Mouse (Mus musculus) bone marrow, adult 2 months (tissue): ENCODE results near the gene Nhsl1. TPM values are rescaled to one million over a fixed set of nuclear protein-coding genes. Genes with fewer than 3 reads are reported as not detected.

ENCODE experiments used
- H3K27ac ChIP-seq: fragments of 200-500 bp; 2 replicates; pipeline ENCODE4 v1.5.1; 2012; ENCODE audit warnings: low read depth, mild to moderate bottlenecking, control low read depth, inconsistent platforms, low read length; ENCODE audit not compliant: control insufficient read depth, poor library complexity, insufficient read depth
- H3K4me1 ChIP-seq: fragments of 200-500 bp; 2 replicates; pipeline ENCODE4 v1.6.1; 2011; ENCODE audit warnings: low read length; ENCODE audit not compliant: control insufficient read depth, insufficient read depth
- H3K4me3 ChIP-seq: fragments of 200-500 bp; replicated peaks from 2 replicates; pipeline ENCODE3; 2011; ENCODE audit warnings: mild to moderate bottlenecking, low read depth, low read length, control low read depth; ENCODE audit not compliant: control insufficient read depth
- CTCF ChIP-seq: fragments of 200-500 bp; IDR thresholded peaks from 2 replicates; pipeline ENCODE4 v1.5.1; 2011; ENCODE audit warnings: low read length, control low read depth; ENCODE audit not compliant: control insufficient read depth, insufficient read depth
- POLR2A ChIP-seq: fragments of 200-500 bp; IDR thresholded peaks from 2 replicates; pipeline ENCODE4 v1.6.1; 2011; ENCODE audit warnings: low read depth, mild to moderate bottlenecking, control low read depth, low read length, borderline replicate concordance; ENCODE audit not compliant: control insufficient read depth
- WGBS: fragments of 180-500 bp; shearing (Covaris S2); methylation state at CpG from one replicate; pipeline ENCODE4 v1.1.7; 2018; 5-methylcytosine and 5-hydroxymethylcytosine counted together
- polyA plus RNA-seq: library from polyadenylated mRNA; stranded (reverse); fragments of >200 nt; gene quantifications from 2 replicates; pipeline ENCODE4 v1.2.4, GENCODE M21; 2011; ENCODE audit warnings: low replicate concordance; ENCODE audit not compliant: missing spikeins, insufficient read depth, insufficient read length

Gene Nhsl1
- 1.3 and 1.6 TPM in 2 replicates for polyA plus RNA-seq

DNA sequence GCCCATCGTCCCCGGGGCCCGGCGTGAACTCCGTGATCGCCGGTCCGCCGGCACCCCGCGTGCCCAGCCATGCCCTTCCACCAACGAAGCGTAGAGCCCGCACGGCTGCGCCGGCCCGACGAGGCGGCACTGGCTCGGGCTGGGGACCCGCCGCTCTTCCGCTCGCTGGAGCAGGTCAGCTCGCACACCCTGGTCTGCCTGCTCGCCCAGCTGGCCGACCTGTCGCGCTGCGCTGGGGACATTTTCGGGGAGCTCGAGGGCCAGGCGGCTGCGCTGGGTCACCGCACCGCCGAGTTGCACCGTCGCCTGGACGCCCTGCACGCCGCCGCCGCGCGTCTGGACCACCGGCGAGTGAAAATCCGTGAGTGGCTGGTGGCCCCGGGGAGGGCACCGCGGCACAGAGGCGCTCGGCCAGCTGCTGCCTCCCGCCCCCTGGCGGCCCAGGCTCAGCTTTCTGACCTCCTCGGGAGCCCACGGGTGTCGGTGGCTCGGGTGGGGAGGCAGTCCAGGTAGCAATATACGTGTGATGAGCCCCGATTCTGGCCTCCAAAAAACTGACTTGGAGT is at the start of gene Nhsl1:
Nhsl1 (plus strand) TSS at position 70 of the 566 bp plus-strand sequence.
- 1% methylated on average over 63 of the region's 63 CpGs for WGBS
- no peaks in the 10 kb centered on the region for H3K4me1 ChIP-seq
- TF ChIP-seq CTCF: peak; percentile 34; the same call in 1 of the 2 replicates
- TF ChIP-seq POLR2A: no peak
- no peak within 1 kb of the TSS for H3K27ac ChIP-seq
- H3K4me3 ChIP-seq: peak within 1 kb of the TSS; percentile 23

DNA sequence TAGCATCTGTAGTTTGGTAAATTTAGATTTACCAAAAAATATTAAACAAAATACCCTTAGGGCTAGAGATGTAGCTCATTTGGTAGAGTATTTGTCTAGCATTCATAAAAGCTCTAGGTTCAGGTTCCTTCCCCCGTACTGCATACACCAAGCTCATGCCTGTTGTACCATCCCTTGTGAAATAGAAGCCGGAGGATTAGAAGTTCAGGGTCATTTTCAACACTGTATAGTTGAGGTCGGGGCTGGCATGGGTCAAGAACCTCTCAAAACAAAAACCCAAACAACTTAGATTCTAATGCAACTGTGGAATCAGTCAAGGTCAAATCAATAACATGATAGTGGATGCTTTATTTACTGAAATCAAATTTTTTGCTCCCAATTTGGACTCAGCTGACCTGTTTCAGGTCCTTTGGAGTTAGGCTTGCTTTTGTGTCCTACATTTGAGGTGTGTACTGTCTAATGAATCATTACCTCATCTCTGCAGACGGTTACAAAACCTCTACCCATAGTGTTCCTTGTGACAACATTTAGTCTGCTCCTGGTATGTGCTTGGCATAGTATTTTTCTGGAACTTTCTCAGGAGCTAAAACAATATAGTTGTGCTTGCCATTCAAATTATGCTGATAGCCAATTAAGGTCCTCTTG is 42.6 kb upstream of the Nhsl1 start:
- no peak overlapping the region for H3K4me3 ChIP-seq
- no peaks in the 10 kb centered on the region for H3K4me1 ChIP-seq
- TF ChIP-seq CTCF: no peak
- TF ChIP-seq POLR2A: no peak
- H3K27ac ChIP-seq: no peak overlapping the region
- WGBS: 66% methylated on average over 4 of the region's 4 CpGs

- WGBS: 91% methylated on average over 5 of the region's 5 CpGs
- TF ChIP-seq POLR2A: no peak
- TF ChIP-seq CTCF: no peak
- no peak overlapping the region for H3K4me3 ChIP-seq
- no peaks in the 10 kb centered on the region for H3K4me1 ChIP-seq
- no peak overlapping the region for H3K27ac ChIP-seq
Measured at GRCm38 (mm10) chr10:18283991-18284390, 34.8 kb upstream of the Nhsl1 start.

DNA sequence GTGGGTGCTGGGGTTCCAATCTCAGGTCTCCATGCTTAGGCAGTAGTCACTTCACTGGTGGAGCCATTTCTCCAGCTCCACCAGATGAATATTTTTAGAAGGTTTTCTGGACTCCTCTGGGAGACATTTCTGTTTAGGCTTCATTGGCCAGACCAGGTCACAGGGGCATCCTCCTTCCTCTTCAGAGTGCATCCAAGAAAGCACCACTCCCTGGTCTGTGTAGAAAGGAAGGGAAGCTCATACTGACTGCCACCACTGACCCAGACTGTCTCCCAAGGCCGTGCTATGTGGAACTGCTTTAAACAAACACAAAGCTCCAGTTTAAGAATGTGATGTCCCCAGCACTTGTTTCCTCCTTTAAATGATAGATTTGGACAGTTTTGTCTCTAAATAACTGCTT is 29.3 kb upstream of the Nhsl1 start:
- 53% methylated on average over 1 of the region's 1 CpGs for WGBS
- H3K4me1 ChIP-seq: no peaks in the 10 kb centered on the region
- H3K27ac ChIP-seq: no peak overlapping the region
- TF ChIP-seq POLR2A: no peak
- no peak for TF ChIP-seq CTCF
- no peak overlapping the region for H3K4me3 ChIP-seq

- TF ChIP-seq POLR2A: no peak
- TF ChIP-seq CTCF: no peak
- Histone ChIP-seq H3K4me3 (no peak overlapping the region), H3K27ac (no peak overlapping the region), H3K4me1 (no peaks in the 10 kb centered on the region; the same call in 1 of the 2 replicates)
- 71% methylated on average over 5 of the region's 5 CpGs for WGBS
Measured at GRCm38 (mm10) chr10:18305106-18305505, 13.7 kb upstream of the Nhsl1 start.

DNA sequence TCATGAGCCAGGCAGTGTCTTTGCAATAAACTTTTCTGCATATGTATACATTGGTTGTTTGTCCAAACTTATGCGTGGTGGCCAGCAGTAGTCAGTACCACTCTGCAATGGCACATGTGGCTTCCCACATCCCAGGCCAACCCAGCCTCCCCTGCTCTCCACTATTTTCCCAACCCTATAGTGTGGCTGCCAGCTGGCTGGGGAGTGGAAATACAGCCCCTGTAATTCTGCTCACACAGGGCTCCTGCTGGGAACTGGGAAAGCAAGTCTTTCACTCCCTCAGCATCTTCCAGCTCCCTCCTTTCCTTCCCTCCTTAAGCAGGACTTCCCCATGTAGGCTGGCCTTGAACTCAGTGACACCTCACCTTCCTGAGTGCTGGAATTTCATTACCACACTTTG is 3.7 kb upstream of the Nhsl1 start:
- no peaks in the 10 kb centered on the region for H3K4me1 ChIP-seq
- TF ChIP-seq POLR2A: no peak
- TF ChIP-seq CTCF: no peak
- 88% methylated on average over 1 of the region's 1 CpGs for WGBS

DNA sequence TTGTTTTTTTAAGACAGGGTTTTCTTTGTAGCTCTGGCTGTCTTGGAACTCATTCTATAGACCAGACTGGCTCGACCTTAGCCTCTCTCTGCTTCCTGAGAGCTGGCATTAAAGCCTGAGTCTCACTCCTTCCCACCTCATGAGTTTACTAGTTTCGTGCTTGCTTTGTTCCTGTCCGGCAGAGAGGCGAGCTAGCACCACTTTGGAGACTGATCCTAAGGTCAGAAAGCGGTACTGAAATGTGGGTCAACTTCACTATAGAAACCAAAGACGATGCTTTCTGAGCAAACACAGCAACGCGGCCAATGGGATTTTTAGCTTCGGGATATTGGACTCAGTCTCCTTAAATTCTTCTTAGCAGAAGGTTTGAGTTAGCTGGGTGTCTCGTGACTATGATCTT is 1.3 kb upstream of the Nhsl1 start:
- no peak overlapping the region for H3K27ac ChIP-seq
- TF ChIP-seq CTCF (no peak), POLR2A (no peak)
- 57% methylated on average over 10 of the region's 10 CpGs for WGBS
- H3K4me3 ChIP-seq: no peak overlapping the region
- no peaks in the 10 kb centered on the region for H3K4me1 ChIP-seq

More for the DNA sequence above, 3.7 kb upstream of the Nhsl1 start:
- Histone ChIP-seq H3K4me3 (no peak overlapping the region), H3K27ac (no peak overlapping the region)

DNA sequence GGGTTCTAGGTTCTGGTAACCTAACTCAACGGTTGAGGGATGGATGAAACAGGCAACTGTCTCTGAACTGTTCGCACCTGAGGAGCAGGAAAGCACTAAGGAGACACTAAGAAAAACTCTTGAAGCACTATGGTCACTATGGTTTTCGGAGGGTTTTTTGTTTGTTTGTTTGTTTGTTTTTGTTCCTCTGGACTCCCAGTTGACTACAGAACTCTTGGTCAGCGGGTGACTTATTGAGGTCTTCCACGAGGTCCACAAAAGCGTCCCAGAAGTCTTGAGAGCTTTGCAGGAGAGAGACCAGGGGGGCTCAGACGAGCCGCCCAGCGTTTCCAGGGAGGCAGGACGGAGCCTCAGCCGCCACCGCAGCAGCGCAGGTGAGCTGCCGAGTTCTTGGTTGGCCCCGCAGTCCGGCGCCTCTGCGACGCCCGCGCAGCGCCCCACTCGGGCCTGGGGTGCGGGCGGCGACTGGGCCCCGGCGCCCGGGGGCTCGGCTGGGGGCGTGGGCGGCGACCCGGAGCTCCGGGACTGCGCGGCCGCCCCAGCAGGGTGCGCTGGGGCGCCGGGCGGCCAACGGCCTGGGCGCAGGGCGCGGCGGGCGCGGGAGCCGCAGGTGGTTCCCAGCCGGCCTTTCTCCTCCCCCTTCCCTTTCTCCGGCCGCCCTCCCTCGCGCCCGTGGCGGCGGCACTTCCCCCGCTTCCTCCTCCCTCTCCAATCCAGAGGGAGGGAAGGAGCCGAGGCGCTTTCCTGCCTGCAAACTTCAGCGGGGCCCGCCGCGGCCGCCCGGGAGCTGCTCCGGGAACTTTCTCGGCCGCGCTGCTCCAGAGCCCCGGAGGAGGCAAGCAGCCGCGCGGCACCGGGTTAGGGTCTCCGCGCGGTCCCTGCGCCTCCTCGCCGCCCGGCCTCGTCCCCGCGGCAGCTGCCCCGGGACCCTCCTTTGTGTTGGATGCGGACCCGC is 547 bp upstream of the Nhsl1 start:
- TF ChIP-seq CTCF (no peak), POLR2A (no peak)
- Histone ChIP-seq H3K4me3 (peak overlapping the region; percentile 4), H3K4me1 (no peaks in the 10 kb centered on the region), H3K27ac (no peak overlapping the region)
- 3% methylated on average over 83 of the region's 89 CpGs for WGBS
